Mouse (Mus musculus): Measurements from ENCODE around the gene Imp4.

Imp4 gene

DNA sequence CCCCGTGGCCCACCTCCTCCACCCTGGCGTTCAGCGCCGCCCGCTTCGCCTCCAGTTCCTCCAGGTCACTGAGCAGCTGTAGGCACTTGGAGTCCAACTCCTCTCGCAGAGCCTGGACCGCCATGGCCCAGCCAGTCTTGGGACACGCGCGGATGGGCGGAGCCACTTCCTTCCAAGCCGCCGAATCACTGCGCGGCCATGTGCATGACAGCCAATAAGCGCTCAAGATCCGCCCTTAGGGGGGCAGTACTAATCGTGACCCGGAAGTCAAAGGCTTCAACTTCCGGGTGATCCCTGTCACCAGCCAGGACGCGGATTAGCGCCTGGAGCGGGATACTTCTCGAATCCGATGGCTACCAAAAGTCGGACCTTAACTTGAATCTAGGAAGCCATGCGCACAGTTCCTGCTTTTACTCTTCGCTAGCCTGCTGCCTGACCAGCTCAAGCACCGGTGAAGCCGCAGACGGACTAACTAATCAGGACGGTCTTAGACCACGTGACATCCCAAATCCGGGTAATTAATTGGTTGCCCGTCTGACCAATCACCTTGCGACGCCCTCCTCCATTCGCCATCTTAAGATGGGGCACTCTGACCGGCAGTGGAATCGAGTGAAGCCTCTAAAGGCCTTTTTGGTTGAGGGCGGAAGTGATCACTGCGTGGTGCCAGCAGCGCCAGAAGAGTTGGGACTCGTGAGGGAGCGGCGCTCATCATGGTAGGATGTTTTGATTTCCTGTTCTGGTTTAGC, at the start of gene Imp4, which contains the start of gene Ccdc115:
Gene Imp4, plus strand, starts transcription at position 637 of the 746 bp plus-strand sequence.
Gene Ccdc115, minus strand, starts transcription at position 458 of the 746 bp plus-strand sequence.
- in situ Hi-C loops (cut with MboI; ENCODE audit: unreplicated experiment in 2 of 2): loop anchor here in 1 of 2 experiments (5.0 kb wide), 1 partner anchor 43 kb away; no protein-coding TSS in a partner anchor

GRCm38 (mm10) chr1:34396321-34396720, 43.3 kb upstream of the Imp4 start:
- in situ Hi-C loops (cut with MboI; ENCODE audit: unreplicated experiment in 2 of 2): no loop called here

GRCm38 (mm10) chr1:34399182-34399953, 40.3 kb upstream of the Imp4 start:
- in situ Hi-C loops (cut with MboI; ENCODE audit: unreplicated experiment in 2 of 2): no loop called here

- in situ Hi-C loops (cut with MboI; ENCODE audit: unreplicated experiment in 2 of 2): no loop called here
Observed at GRCm38 (mm10) chr1:34428466-34428865, 11.2 kb upstream of the Imp4 start.

- in situ Hi-C loops (cut with MboI; ENCODE audit: unreplicated experiment in 2 of 2): no loop called here
Observed at GRCm38 (mm10) chr1:34429281-34429680, 10.4 kb upstream of the Imp4 start.

DNA sequence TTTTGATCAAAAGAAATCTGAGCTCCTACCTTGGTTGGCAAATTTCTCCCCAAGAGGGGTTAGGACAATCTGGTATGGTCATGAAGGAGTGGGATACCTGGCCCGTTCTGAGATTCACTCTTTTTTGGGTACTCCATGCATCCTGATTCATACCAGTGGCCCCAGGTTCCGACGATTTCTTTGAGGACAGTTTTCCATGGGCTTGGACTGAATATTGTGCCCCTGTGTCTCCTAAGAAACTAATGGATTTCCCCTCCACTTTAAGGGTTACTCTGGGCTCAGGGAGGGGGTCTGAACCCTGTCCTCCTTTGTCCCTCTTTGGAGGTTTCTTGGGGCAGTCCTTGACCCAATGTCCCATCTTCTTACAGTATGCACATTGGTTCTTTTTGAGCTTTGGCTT, 8.7 kb upstream of the Imp4 start:
- in situ Hi-C loops (cut with MboI; ENCODE audit: unreplicated experiment in 2 of 2): no loop called here

DNA sequence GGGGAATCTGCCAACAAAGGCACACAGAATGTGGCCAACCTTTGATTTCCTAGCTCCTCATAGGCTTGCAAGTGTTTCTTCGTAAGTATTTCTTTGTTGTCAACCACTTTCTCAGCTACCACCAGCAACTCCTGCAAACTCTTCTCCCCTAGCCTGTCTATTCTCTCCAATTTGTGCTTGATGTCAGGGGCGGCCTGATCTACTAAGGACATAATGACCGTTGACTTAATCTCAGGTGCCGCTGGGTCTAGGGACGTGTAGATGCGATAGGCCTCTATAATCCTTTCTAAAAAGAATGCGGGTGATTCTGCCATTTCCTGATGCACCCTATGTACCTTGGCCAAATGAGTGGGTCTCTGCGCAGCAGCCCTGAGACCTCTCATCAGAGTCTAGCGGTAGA, 8.2 kb upstream of the Imp4 start:
- in situ Hi-C loops (cut with MboI; ENCODE audit: unreplicated experiment in 2 of 2): no loop called here

DNA sequence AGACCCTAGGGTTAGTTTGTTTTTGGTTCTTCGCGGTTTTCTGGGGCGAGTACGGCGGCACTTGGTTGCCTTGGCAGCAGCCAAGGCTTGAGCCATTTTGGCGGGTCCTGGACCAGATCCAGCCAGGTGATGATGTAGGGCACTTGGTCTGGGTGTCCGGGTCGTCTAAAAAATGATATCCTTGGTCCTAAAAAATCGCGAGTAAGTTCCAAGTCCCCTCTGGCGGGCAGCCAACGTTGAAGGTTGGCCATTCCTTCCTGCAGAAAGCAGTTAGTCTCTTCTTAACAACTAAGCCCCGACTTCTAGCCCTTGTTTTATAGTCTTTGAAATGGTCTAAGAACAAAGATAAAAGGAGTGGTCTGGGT, 7.3 kb upstream of the Imp4 start:
- in situ Hi-C loops (cut with MboI; ENCODE audit: unreplicated experiment in 2 of 2): no loop called here

- in situ Hi-C loops (cut with MboI; ENCODE audit: unreplicated experiment in 2 of 2): no loop called here
Observed at GRCm38 (mm10) chr1:34432776-34433481, 6.7 kb upstream of the Imp4 start.

DNA sequence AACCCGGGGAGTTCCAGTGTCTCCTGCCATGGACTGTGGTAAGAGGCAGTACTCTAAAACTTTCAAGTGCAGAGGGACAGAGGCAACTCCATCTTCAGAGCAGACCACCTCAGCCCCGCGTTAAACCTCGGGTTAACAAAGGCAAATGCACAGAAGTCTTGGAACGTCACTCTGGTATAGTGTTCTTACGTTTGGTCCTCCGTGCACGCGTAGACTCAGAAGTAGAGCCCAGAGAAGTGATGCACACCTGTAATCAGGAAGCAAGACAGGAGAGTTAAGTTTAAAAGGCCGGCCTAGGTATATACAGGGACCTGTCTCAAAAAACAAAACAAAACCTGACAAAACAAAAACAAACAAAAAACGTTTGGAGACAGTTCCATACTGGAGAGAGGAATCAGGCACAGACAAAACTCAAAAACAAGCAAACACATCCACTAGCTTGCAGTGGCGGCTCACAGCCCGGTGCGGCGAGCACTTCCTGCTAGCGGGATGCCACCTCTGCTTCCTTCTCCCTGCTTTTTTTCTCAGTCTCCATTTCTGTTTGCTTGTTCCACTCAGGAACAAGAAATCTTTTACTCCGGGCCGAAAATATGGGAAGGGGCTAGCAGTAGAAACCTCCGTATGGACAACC, 5.6 kb upstream of the Imp4 start:
- in situ Hi-C loops (cut with MboI; ENCODE audit: unreplicated experiment in 2 of 2): no loop called here

DNA sequence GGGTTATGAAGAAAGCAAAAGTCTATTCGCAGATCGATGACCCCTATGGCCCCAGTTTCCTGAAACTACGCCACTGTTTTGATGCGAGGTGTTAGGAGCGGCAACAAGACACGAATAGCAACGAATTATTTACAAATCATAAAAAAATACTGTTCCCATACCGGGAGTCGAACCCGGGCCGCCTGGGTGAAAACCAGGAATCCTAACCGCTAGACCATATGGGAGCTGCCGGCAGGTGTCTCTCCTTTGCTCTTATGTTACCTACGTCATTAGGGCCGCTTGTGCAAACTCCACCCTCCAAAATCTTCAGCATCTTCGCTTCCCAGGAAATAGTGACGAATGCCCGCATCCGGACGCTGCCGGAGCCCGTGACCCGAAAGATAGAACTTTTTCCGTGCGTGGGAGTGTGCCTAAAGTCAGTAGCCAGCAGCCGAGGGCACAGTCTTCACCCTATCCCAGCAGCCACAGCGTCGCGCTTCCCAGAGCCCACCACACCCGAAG, 4.9 kb upstream of the Imp4 start:
- in situ Hi-C loops (cut with MboI; ENCODE audit: unreplicated experiment in 2 of 2): loop anchor here in 1 of 2 experiments (5.0 kb wide), 1 partner anchor 48 kb away; no protein-coding TSS in a partner anchor

DNA sequence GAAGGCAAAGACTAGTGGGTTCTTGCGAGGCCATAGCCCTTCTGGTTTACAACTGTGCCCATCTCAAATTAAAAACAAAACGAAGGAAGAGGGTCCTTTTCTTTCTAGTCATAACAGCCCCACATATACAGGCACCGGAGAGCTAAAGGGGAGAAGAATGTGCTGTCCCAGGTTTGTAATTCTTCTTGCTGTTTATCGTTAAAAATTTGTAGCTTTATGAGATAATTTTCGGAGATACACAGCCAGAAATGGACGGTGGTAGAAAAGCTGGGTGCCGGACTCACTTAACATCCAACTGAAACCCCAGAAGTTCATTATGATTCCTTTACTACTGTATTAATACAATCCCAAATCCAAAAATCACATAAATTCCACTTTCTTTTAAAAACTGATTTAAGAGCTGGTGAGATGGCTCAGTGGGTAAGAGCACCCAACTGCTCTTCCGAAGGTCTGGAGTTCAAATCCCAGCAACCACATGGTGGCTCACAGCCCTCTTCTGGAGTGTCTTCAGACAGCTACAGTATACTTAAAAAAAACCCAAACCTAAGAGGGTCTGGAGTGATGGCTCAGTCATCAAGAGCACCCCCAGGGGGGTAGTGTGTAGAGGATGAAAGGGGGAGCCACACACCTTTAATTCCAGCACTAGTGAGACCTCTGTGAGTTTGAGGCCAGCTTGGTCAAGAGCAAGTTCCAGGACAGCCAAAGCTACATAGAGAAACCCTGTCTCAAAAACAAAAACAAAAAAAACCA, 4.1 kb upstream of the Imp4 start:
- in situ Hi-C loops (cut with MboI; ENCODE audit: unreplicated experiment in 2 of 2): loop anchor here in 1 of 2 experiments (5.0 kb wide), 1 partner anchor 47 kb away; no protein-coding TSS in a partner anchor

- in situ Hi-C loops (cut with MboI; ENCODE audit: unreplicated experiment in 2 of 2): loop anchor here in 1 of 2 experiments (5.0 kb wide), 1 partner anchor 46 kb away; no protein-coding TSS in a partner anchor
Observed at GRCm38 (mm10) chr1:34436374-34436773, 3.3 kb upstream of the Imp4 start.

DNA sequence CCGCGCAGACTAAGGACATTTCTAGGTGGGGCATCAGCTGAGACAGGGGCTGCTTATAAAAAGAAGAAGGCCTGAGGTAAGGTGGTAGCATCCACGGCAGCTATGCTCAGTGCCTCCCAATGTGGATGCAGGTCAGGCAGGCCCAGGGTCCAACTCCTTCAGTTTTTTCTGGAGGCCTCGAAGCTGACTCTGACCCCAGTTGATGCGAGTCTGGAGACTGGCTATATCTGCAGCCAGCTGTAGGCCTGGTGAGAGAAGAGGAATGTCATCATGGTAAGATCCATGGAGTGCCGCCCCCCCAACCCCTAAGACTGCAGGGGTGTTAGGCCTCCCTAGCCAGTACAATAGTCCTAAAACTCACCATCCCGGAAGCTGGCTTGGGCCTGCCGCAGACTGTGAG, 2.3 kb upstream of the Imp4 start:
- in situ Hi-C loops (cut with MboI; ENCODE audit: unreplicated experiment in 2 of 2): loop anchor here in 1 of 2 experiments (5.0 kb wide), 1 partner anchor 45 kb away; no protein-coding TSS in a partner anchor

- in situ Hi-C loops (cut with MboI; ENCODE audit: unreplicated experiment in 2 of 2): loop anchor here in 1 of 2 experiments (5.0 kb wide), 1 partner anchor 44 kb away; no protein-coding TSS in a partner anchor
Observed at GRCm38 (mm10) chr1:34438381-34439051, 1.1 kb upstream of the Imp4 start.

GRCm38 (mm10) chr1:34439961-34440630, 445 bp downstream of the Imp4 start:
- in situ Hi-C loops (cut with MboI; ENCODE audit: unreplicated experiment in 2 of 2): loop anchor here (5.0 to 10.0 kb wide), 3 partner anchors 42 to 405 kb away; partner anchors contain the start of genes Fam168b (in 1 of the 2) and Plekhb2 (in 1 of the 2)

- in situ Hi-C loops (cut with MboI; ENCODE audit: unreplicated experiment in 2 of 2): loop anchor here in 1 of 2 experiments (5.0 to 10.0 kb wide), 2 partner anchors 44 to 402 kb away; partner anchors contain the start of genes Fam168b and Plekhb2
Observed at GRCm38 (mm10) chr1:34443124-34443523, 3.5 kb downstream of the Imp4 start.

DNA sequence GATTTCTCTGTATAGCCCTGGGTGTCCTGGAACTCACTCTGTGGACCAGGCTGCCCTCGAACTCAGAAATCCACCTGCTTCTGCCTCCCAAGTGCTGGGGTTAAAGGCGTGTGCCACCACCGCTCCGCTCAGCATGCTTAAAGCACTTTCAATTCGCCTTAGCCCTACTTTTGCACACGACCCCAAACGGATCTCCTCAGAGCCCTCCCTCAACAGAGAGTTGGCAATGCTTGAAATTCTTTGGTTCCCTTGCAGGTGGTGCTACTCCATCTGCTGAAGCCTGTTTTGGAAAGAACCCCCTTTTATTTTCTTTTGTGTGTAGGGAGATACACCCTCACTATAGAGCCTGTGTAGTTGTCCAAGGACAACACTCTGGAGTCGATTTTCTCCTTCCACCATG, 18.8 kb downstream of the Imp4 start:
- in situ Hi-C loops (cut with MboI; ENCODE audit: unreplicated experiment in 2 of 2): loop anchor here in 1 of 2 experiments (25.0 kb wide), 2 partner anchors 379 to 446 kb away; partner anchors contain the start of genes Fam168b and Plekhb2

Data from v-Abl transformed pro-B cells (cell line).